ENCODE assay signal across 13 mouse cellular contexts in the genomic region with DNA sequence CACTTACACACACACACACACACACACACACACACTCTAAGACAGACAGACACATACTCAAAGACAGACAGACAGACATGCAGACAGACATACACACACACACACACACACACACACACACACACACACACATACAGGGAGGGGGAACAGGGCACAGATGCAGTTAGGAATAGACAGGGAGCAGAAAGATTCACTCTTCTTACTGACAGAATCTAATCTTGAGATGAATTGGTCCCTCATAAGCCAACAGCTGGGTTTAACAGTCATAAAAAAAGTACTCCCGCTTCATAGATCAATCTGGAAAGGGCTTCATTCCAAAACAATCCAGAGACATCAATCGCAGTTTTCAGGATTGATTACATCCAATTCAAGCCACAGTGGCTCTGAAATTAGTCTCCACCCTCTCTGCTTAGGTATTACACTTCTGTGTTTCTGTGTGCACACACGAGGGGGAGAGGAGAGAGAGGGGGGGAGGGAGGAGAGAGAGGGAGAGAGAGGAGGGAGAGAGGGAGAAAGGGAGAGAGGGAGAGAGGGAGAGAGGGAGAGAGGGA.
A peak's percentile ranks its signal among the peaks of the same experiment; 100 is the strongest.
DNase-seq lines count a peak whose midpoint lies in the region; ATAC-seq lines count a peak whose summit lies in the region.
"Had no signal": no experiment of that assay in that cellular context is flagged by ENCODE, and none has a peak within 500 bp of the region (broad histone marks: within the 10 kb centered on the region; RNA-seq: fewer than 3 reads in every experiment).

No protein-coding gene starts in this region.

- no peaks in the 10 kb centered on the region for H3K27me3 ChIP-seq in midbrain, embryonic 13.5 days
- H3K27me3 ChIP-seq in midbrain, embryonic 10.5 days (ENCODE audit: low read depth, poor library complexity, severe bottlenecking): no peaks in the 10 kb centered on the region
- no peaks in the 10 kb centered on the region for H3K27me3 ChIP-seq in hindbrain, embryonic 13.5 days
- no peaks in the 10 kb centered on the region for H3K27me3 ChIP-seq in limb, embryonic 12.5 days
- H3K27me3 ChIP-seq: megakaryocyte, embryonic 14.5 days had no signal

- no peaks in the 10 kb centered on the region for H3K4me1 ChIP-seq in midbrain, embryonic 13.5 days (replicated peaks)
- H3K4me1 ChIP-seq in midbrain, embryonic 10.5 days: no peaks in the 10 kb centered on the region
- peaks cover 11% of the 10 kb centered on the region for H3K4me1 ChIP-seq in hindbrain, embryonic 13.5 days (replicated peaks)
- H3K4me1 ChIP-seq in limb, embryonic 12.5 days (replicated peaks): peaks cover 13% of the 10 kb centered on the region
- H3K4me1 ChIP-seq: megakaryocyte, embryonic 14.5 days had no signal

- H3K4me3 ChIP-seq in midbrain, embryonic 13.5 days (replicated peaks): no peak overlapping the region
- no peak overlapping the region for H3K4me3 ChIP-seq in midbrain, embryonic 10.5 days
- H3K4me3 ChIP-seq in hindbrain, embryonic 13.5 days: no peak overlapping the region
- H3K4me3 ChIP-seq in limb, embryonic 12.5 days (replicated peaks): no peak overlapping the region
- H3K4me3 ChIP-seq: heart, embryonic 13.5 days; megakaryocyte, embryonic 14.5 days had no signal

- 59% methylated on average over 3 of the region's 3 CpGs for WGBS in midbrain, embryonic 13.5 days
- 83% methylated on average over 3 of the region's 3 CpGs for WGBS in midbrain, embryonic 10.5 days
- WGBS in hindbrain, embryonic 13.5 days: 40% methylated on average over 3 of the region's 3 CpGs
- 30% methylated on average over 3 of the region's 3 CpGs for WGBS in limb, embryonic 12.5 days

- no peaks in the 10 kb centered on the region for H3K9me3 ChIP-seq in midbrain, embryonic 13.5 days
- H3K9me3 ChIP-seq in midbrain, embryonic 10.5 days (replicated peaks): no peaks in the 10 kb centered on the region
- no peaks in the 10 kb centered on the region for H3K9me3 ChIP-seq in hindbrain, embryonic 13.5 days
- H3K9me3 ChIP-seq in limb, embryonic 12.5 days: no peaks in the 10 kb centered on the region
- H3K9me3 ChIP-seq: heart, embryonic 13.5 days had no signal

- ATAC-seq in midbrain, embryonic 13.5 days: 0 out of 2 replicates have a peak, but pooled peaks have one; percentile 19
- ATAC-seq in hindbrain, embryonic 13.5 days (ENCODE audit: low FRiP score): peak; percentile 53
- no peak for ATAC-seq in limb, embryonic 12.5 days (ENCODE audit: insufficient number of reproducible peaks, insufficient read depth, low FRiP score, low TSS enrichment, low read depth)
- no peak for ATAC-seq in erythroid progenitor cell, adult 5-6 weeks (replicated peaks; ENCODE audit: low FRiP score, poor library complexity, severe bottlenecking)

- H3K36me3 ChIP-seq in midbrain, embryonic 13.5 days: no peaks in the 10 kb centered on the region
- H3K36me3 ChIP-seq in midbrain, embryonic 10.5 days: no peaks in the 10 kb centered on the region
- H3K36me3 ChIP-seq in hindbrain, embryonic 13.5 days: no peaks in the 10 kb centered on the region
- H3K36me3 ChIP-seq in limb, embryonic 12.5 days: no peaks in the 10 kb centered on the region
- H3K36me3 ChIP-seq: heart, embryonic 13.5 days had no signal

- H3K4me2 ChIP-seq in midbrain, embryonic 13.5 days (replicated peaks): no peak overlapping the region
- no peak overlapping the region; the same call in 1 of the 2 replicates for H3K4me2 ChIP-seq in hindbrain, embryonic 13.5 days
- peak overlapping the region; percentile 42 for H3K4me2 ChIP-seq in limb, embryonic 12.5 days

- DNase-seq in midbrain, embryonic 10.5 days (ENCODE audit: low spot score): no peak
- no peak for DNase-seq in thymus, postnatal 14 days
- DNase-seq in spleen, adult 12 weeks (ENCODE audit: low spot score): no peak
- DNase-seq: adrenal gland, postnatal 25 days; cerebellum, adult 8-10 months; gastrocnemius, postnatal 10 days; spleen, adult 18-20 months had no signal

- peak overlapping the region; percentile 63 for H3K27ac ChIP-seq in midbrain, embryonic 13.5 days
- H3K27ac ChIP-seq in midbrain, embryonic 10.5 days (replicated peaks): no peak overlapping the region
- peak overlapping the region; percentile 81 for H3K27ac ChIP-seq in hindbrain, embryonic 13.5 days
- peak overlapping the region; percentile 59 for H3K27ac ChIP-seq in limb, embryonic 12.5 days
- H3K27ac ChIP-seq: heart, embryonic 13.5 days had no signal

- no peak overlapping the region for H3K9ac ChIP-seq in midbrain, embryonic 13.5 days (replicated peaks)
- H3K9ac ChIP-seq in hindbrain, embryonic 13.5 days: peak overlapping the region; percentile 55; the same call in 1 of the 2 replicates
- H3K9ac ChIP-seq in limb, embryonic 12.5 days (replicated peaks): no peak overlapping the region
- H3K9ac ChIP-seq: heart, embryonic 13.5 days had no signal

Comparison
In these comparisons a context has a peak if more than half of its experiments do, and no peak if none do; other contexts are left out.
1. ATAC-seq: peak in midbrain, embryonic 13.5 days (single experiment) and hindbrain, embryonic 13.5 days (single experiment); none in limb, embryonic 12.5 days (single experiment) and erythroid progenitor cell, adult 5-6 weeks (single experiment).